Mouse (Mus musculus) CH12.LX (cell line): ENCODE data around the gene Exoc2.

Source experiments
- CTCF ChIP-seq, 2 experiments: IDR thresholded peaks in 1 of 2; conservative IDR thresholded peaks in 1 of 2; 2 replicates each; pipeline ENCODE4 v1.5.1; 2011 to 2012; ENCODE audit warnings: low read depth in 2 of 2, low read length in 2 of 2, improper control_type of control experiment in 1 of 2, inconsistent platforms in 1 of 2, mild to moderate bottlenecking in 1 of 2, moderate library complexity in 1 of 2
- POLR2A ChIP-seq: IDR thresholded peaks from 2 replicates; pipeline ENCODE4 v1.6.1; 2011; ENCODE audit warnings: low read depth, mild to moderate bottlenecking, improper control_type of control experiment, low read length

DNA sequence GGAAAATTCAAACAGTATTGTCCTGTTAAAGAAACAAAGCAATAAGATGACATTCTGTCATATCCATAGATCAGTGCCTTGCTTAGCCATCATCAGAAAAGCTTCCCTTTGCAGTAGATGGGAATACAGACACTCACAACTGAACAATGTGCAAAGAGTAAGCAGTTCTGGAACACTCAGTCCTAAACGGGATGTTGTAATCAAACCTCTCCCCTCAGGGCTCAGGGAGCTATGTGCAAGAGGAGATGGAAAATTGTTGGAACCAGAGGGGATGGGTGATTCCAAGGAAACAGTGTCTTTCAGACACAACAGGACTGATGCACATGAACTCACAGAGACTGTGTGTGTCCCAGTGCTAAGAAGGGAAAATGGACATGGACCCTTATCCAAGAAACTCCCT lies 125.9 kb downstream of the Exoc2 start:
- TF ChIP-seq CTCF (conservative IDR thresholded peaks at IDR 0.05 in 1 of 2, IDR thresholded peaks at IDR 0.05 in 1 of 2; ENCODE audit: low read depth in 2 of 2, low read length in 2 of 2) (no peak), POLR2A (no peak)
